Mouse (Mus musculus) intestine, embryonic 16.5 days (tissue): Measurements from ENCODE around the gene Rpusd3. TPM values are rescaled to one million over a fixed set of nuclear protein-coding genes. Genes with fewer than 3 reads are reported as not detected.

Experiments
- ATAC-seq: fragments of 200-750 bp; cut with Nextera tagmentation; 2 replicates; pipeline ENCODE4 v1.8.0; 2017; ENCODE audit warnings: moderate TSS enrichment, moderate library complexity
- H3K27ac ChIP-seq: fragments of 300-500 bp; sonication (generic); 2 replicates; pipeline ENCODE4 v1.5.1; 2014; ENCODE audit warnings: mild to moderate bottlenecking, low read length
- H3K27me3 ChIP-seq: fragments of 300-500 bp; sonication (generic); replicated peaks from 2 replicates; pipeline ENCODE4 v1.6.1; 2014; ENCODE audit warnings: low read length, control low read depth, mixed read lengths; ENCODE audit not compliant: control insufficient read depth, insufficient read depth
- H3K36me3 ChIP-seq: fragments of 300-500 bp; sonication (generic); 2 replicates; pipeline ENCODE4 v1.6.1; 2014; ENCODE audit warnings: low read length, control low read depth; ENCODE audit not compliant: control insufficient read depth, insufficient read depth
- H3K4me1 ChIP-seq: fragments of 300-500 bp; sonication (generic); 2 replicates; pipeline ENCODE4 v1.6.1; 2014; ENCODE audit warnings: low read length, control low read depth, mixed read lengths; ENCODE audit not compliant: control insufficient read depth, insufficient read depth
- H3K4me2 ChIP-seq: fragments of 300-500 bp; sonication (generic); 2 replicates; pipeline ENCODE4 v1.6.1; 2014; ENCODE audit warnings: low read depth, low read length, control low read depth
- H3K4me3 ChIP-seq: fragments of 300-500 bp; sonication (generic); 2 replicates; pipeline ENCODE4 v1.5.1; 2014; ENCODE audit warnings: mild to moderate bottlenecking, low read length
- H3K9ac ChIP-seq: fragments of 300-500 bp; sonication (generic); 2 replicates; pipeline ENCODE4 v1.6.1; 2014; ENCODE audit warnings: low read depth, low read length
- H3K9me3 ChIP-seq: fragments of 300-500 bp; sonication (generic); 2 replicates; pipeline ENCODE4 v1.6.1; 2016; ENCODE audit warnings: low read length, control low read depth; ENCODE audit not compliant: control insufficient read depth
- WGBS: fragments of 180-500 bp; shearing (Covaris S2); extraction: QIAGEN DNeasy Blood & Tissue Kit; methylation state at CpG from one replicate; pipeline ENCODE4 v1.1.7; 2014; 5-methylcytosine and 5-hydroxymethylcytosine counted together
- polyA plus RNA-seq: library from polyadenylated mRNA; unstranded; fragments of >200 nt; fragmentation: Nextera tagmentation; extraction: Ambion mirVana; gene quantifications from 2 replicates; pipeline ENCODE4 v1.2.1, GENCODE M21; 2015

Gene Rpusd3
- polyA plus RNA-seq, 1 experiment from 2014 or later: 32.4 TPM

- no peak overlapping the region for H3K9ac ChIP-seq
- no peaks in the 10 kb centered on the region for H3K9me3 ChIP-seq
- peak overlapping the region; percentile 9; the same call in 1 of the 2 replicates for H3K27ac ChIP-seq
- ATAC-seq: peak; percentile 32
- H3K4me1 ChIP-seq: peaks cover 7% of the 10 kb centered on the region; the same call in 1 of the 2 replicates
- no peak overlapping the region for H3K4me2 ChIP-seq
- no peaks in the 10 kb centered on the region for H3K27me3 ChIP-seq
- no peak overlapping the region for H3K4me3 ChIP-seq
- 66% methylated on average over 7 of the region's 8 CpGs for WGBS
- H3K36me3 ChIP-seq: peaks cover 18% of the 10 kb centered on the region; the same call in 1 of the 2 replicates
Measured at GRCm38 (mm10) chr6:113444207-113444965, 25.2 kb upstream of the Rpusd3 start.

GRCm38 (mm10) chr6:113443091-113443490 lies 24.0 kb upstream of the Rpusd3 start:
- peaks cover 7% of the 10 kb centered on the region; the same call in 1 of the 2 replicates for H3K4me1 ChIP-seq
- peaks cover 14% of the 10 kb centered on the region; the same call in 1 of the 2 replicates for H3K36me3 ChIP-seq
- ATAC-seq: no peak
- H3K9ac ChIP-seq: peak overlapping the region; percentile 94
- H3K9me3 ChIP-seq: no peaks in the 10 kb centered on the region
- 43% methylated on average over 12 of the region's 12 CpGs for WGBS
- peak overlapping the region; percentile 67; the same call in 1 of the 2 replicates for H3K27ac ChIP-seq
- no peaks in the 10 kb centered on the region for H3K27me3 ChIP-seq
- peak overlapping the region; percentile 79 for H3K4me3 ChIP-seq
- peak overlapping the region; percentile 87 for H3K4me2 ChIP-seq

- H3K4me1 ChIP-seq: peaks cover 7% of the 10 kb centered on the region; the same call in 1 of the 2 replicates
- H3K27ac ChIP-seq: peak within 1 kb of the TSS; percentile 67
- peak; percentile 88 for ATAC-seq
- H3K4me2 ChIP-seq: peak within 1 kb of the TSS; percentile 87
- H3K9me3 ChIP-seq: no peaks in the 10 kb centered on the region
- H3K36me3 ChIP-seq: peaks cover 9% of the 10 kb centered on the region; the same call in 1 of the 2 replicates
- peak within 1 kb of the TSS; percentile 94 for H3K9ac ChIP-seq
- no peaks in the 10 kb centered on the region for H3K27me3 ChIP-seq
- under 1% methylated on average over 45 of the region's 45 CpGs for WGBS
- H3K4me3 ChIP-seq: peak within 1 kb of the TSS; percentile 79
Measured at GRCm38 (mm10) chr6:113442442-113443090, 23.4 kb upstream of the Rpusd3 start, which contains the start of gene Jagn1. TSS of gene Jagn1 (plus strand) at chr6:113442569.

- peak overlapping the region; percentile 94 for H3K9ac ChIP-seq
- H3K4me2 ChIP-seq: peak overlapping the region; percentile 87
- ATAC-seq: 0 out of 2 replicates have a peak, but pooled peaks have one; percentile 14
- peaks cover 7% of the 10 kb centered on the region; the same call in 1 of the 2 replicates for H3K4me1 ChIP-seq
- 41% methylated on average over 9 of the region's 9 CpGs for WGBS
- 0 out of 2 replicates have a peak, but pooled peaks cover 4% of the 10 kb centered on the region for H3K36me3 ChIP-seq
- no peaks in the 10 kb centered on the region for H3K9me3 ChIP-seq
- H3K27me3 ChIP-seq: no peaks in the 10 kb centered on the region
- H3K27ac ChIP-seq: 0 out of 2 replicates have a peak overlapping the region, but pooled peaks have one; percentile 1
- H3K4me3 ChIP-seq: peak overlapping the region; percentile 79
Measured at GRCm38 (mm10) chr6:113442087-113442441, 22.9 kb upstream of the Rpusd3 start.

- WGBS: 56% methylated on average over 7 of the region's 7 CpGs
- H3K9ac ChIP-seq: no peak overlapping the region
- H3K4me3 ChIP-seq: no peak overlapping the region
- no peak overlapping the region for H3K27ac ChIP-seq
- H3K27me3 ChIP-seq: no peaks in the 10 kb centered on the region
- H3K4me1 ChIP-seq: peaks cover 7% of the 10 kb centered on the region; the same call in 1 of the 2 replicates
- H3K4me2 ChIP-seq: no peak overlapping the region
- peak; percentile 15; the same call in 1 of the 2 replicates for ATAC-seq
- H3K9me3 ChIP-seq: no peaks in the 10 kb centered on the region
- no peaks in the 10 kb centered on the region for H3K36me3 ChIP-seq
Measured at GRCm38 (mm10) chr6:113441147-113441680, 22.1 kb upstream of the Rpusd3 start.

- no peak overlapping the region for H3K4me3 ChIP-seq
- no peaks in the 10 kb centered on the region for H3K9me3 ChIP-seq
- H3K27me3 ChIP-seq: no peaks in the 10 kb centered on the region
- no peak overlapping the region for H3K27ac ChIP-seq
- no peak for ATAC-seq
- H3K9ac ChIP-seq: no peak overlapping the region
- H3K4me1 ChIP-seq: peaks cover 7% of the 10 kb centered on the region; the same call in 1 of the 2 replicates
- H3K36me3 ChIP-seq: no peaks in the 10 kb centered on the region
- 82% methylated on average over 3 of the region's 3 CpGs for WGBS
- H3K4me2 ChIP-seq: no peak overlapping the region
Measured at GRCm38 (mm10) chr6:113440686-113441085, 21.5 kb upstream of the Rpusd3 start.

GRCm38 (mm10) chr6:113438721-113439430 lies 19.7 kb upstream of the Rpusd3 start:
- Histone ChIP-seq H3K4me2 (no peak overlapping the region), H3K4me3 (no peak overlapping the region), H3K27ac (no peak overlapping the region), H3K9me3 (no peaks in the 10 kb centered on the region), H3K36me3 (no peaks in the 10 kb centered on the region), H3K4me1 (peaks cover 9% of the 10 kb centered on the region; the same call in 1 of the 2 replicates), H3K9ac (no peak overlapping the region), H3K27me3 (no peaks in the 10 kb centered on the region)
- ATAC-seq: no peak
- WGBS: 40% methylated on average over 12 of the region's 12 CpGs

GRCm38 (mm10) chr6:113437135-113437534 lies 18.0 kb upstream of the Rpusd3 start:
- no peak overlapping the region for H3K4me3 ChIP-seq
- no peak overlapping the region for H3K9ac ChIP-seq
- no peak for ATAC-seq
- H3K27ac ChIP-seq: no peak overlapping the region
- no peaks in the 10 kb centered on the region for H3K27me3 ChIP-seq
- no peaks in the 10 kb centered on the region for H3K36me3 ChIP-seq
- H3K4me2 ChIP-seq: no peak overlapping the region
- 0 out of 2 replicates have a peak, but pooled peaks cover 3% of the 10 kb centered on the region for H3K4me1 ChIP-seq
- H3K9me3 ChIP-seq: no peaks in the 10 kb centered on the region
- 75% methylated on average over 12 of the region's 12 CpGs for WGBS
